Mouse (Mus musculus) lung, postnatal 0 days (tissue): ENCODE data around the gene Chtop.

ENCODE experiments used
- CTCF ChIP-seq: IDR thresholded peaks from 2 replicates; pipeline ENCODE4 v1.5.1; 2016; ENCODE audit warnings: antibody characterized with exemption, mild to moderate bottlenecking
- EP300 ChIP-seq: IDR thresholded peaks from 2 replicates; pipeline ENCODE4 v1.6.1; 2016; ENCODE audit warnings: antibody characterized with exemption, mild to moderate bottlenecking, control low read depth

- TF ChIP-seq CTCF (no peak), EP300 (no peak)
These were observed 58.4 kb downstream of the Chtop start for GRCm38 (mm10) chr3:90450874-90451273.
